Mouse (Mus musculus) left cerebral cortex, postnatal 10 days (tissue): ENCODE data around the gene Rab3a. TPM values are rescaled to one million over a fixed set of nuclear protein-coding genes. Genes with fewer than 3 reads are reported as not detected.
A peak's percentile ranks its signal among the peaks of the same experiment; 100 is the strongest.

ENCODE experiments used
- DNase-seq, 2 experiments: peaks; one replicate each; pipeline ENCODE4 v3.0.0; 2021 to 2022; ENCODE audit warnings: low spot score in 2 of 2, mixed read lengths in 1 of 2; ENCODE audit errors: extremely low spot score in 1 of 2
- intact Hi-C: fragments of 180-260 bp; cut with DNase I; formaldehyde crosslinking; loops from one replicate; pipeline ENCODE4 v1.15.1; 2025
- total RNA-seq, 2 experiments: library from RNA; stranded (reverse); gene quantifications; 2 replicates each; pipeline ENCODE4 v1.2.3; 2021

Rab3a gene
- total RNA-seq, 2 experiments from 2014 or later: 756 to 791 TPM

- peak in 1 of 2 experiments; percentile 36 for DNase-seq
- intact Hi-C loops: no loop called here
Observed at GRCm38 (mm10) chr8:70789046-70789445, 34.6 kb downstream of the Rab3a start.

GRCm38 (mm10) chr8:70790846-70791245 is 36.4 kb downstream of the Rab3a start:
- intact Hi-C loops: no loop called here
- DNase-seq: peak in 1 of 2 experiments; percentile 53

GRCm38 (mm10) chr8:70791294-70791701 is 36.8 kb downstream of the Rab3a start:
- intact Hi-C loops: no loop called here
- peak in 1 of 2 experiments; percentile 63 for DNase-seq

GRCm38 (mm10) chr8:70791975-70792691 is 37.7 kb downstream of the Rab3a start:
- peak; percentile 95 to 98 for DNase-seq
- intact Hi-C loops: no loop called here

GRCm38 (mm10) chr8:70792700-70793099 is 38.2 kb downstream of the Rab3a start:
- intact Hi-C loops: no loop called here
- DNase-seq: peak in 1 of 2 experiments; percentile 83

GRCm38 (mm10) chr8:70794215-70794614 is 39.7 kb downstream of the Rab3a start:
- DNase-seq: no peak
- intact Hi-C loops: no loop called here

- intact Hi-C loops: no loop called here
- DNase-seq: no peak
Observed at GRCm38 (mm10) chr8:70795370-70795769, 40.9 kb downstream of the Rab3a start.

GRCm38 (mm10) chr8:70796403-70797080 is 42.1 kb downstream of the Rab3a start:
- intact Hi-C loops: no loop called here
- no peak for DNase-seq

- DNase-seq: peak; percentile 90 to 93
- intact Hi-C loops: no loop called here
Observed at GRCm38 (mm10) chr8:70797081-70798070, 42.9 kb downstream of the Rab3a start.

GRCm38 (mm10) chr8:70798281-70798680 is 43.8 kb downstream of the Rab3a start:
- intact Hi-C loops: no loop called here
- no peak for DNase-seq

- peak in 1 of 2 experiments; percentile 73 for DNase-seq
- intact Hi-C loops: loop anchor here (5.0 kb wide), 1 partner anchor 37 kb away; the partner anchor contains the start of gene Arrdc2
Observed at GRCm38 (mm10) chr8:70800648-70801047, 46.2 kb downstream of the Rab3a start.

GRCm38 (mm10) chr8:70801156-70801555 is 46.7 kb downstream of the Rab3a start:
- intact Hi-C loops: loop anchor here (5.0 kb wide), 1 partner anchor 36 kb away; the partner anchor contains the start of gene Arrdc2
- DNase-seq: peak; percentile 61 to 72

GRCm38 (mm10) chr8:70801830-70802229 is 47.4 kb downstream of the Rab3a start:
- intact Hi-C loops: loop anchor here (5.0 kb wide), 1 partner anchor 35 kb away; the partner anchor contains the start of gene Arrdc2
- DNase-seq: no peak

GRCm38 (mm10) chr8:70802786-70803510 is 48.5 kb downstream of the Rab3a start:
- intact Hi-C loops: loop anchor here (5.0 kb wide), 1 partner anchor 34 kb away; the partner anchor contains the start of gene Arrdc2

GRCm38 (mm10) chr8:70803761-70804480 is 49.4 kb downstream of the Rab3a start:
- intact Hi-C loops: loop anchor here (5.0 kb wide), 1 partner anchor 33 kb away; the partner anchor contains the start of gene Arrdc2
- DNase-seq: peak in 1 of 2 experiments; percentile 81

More at GRCm38 (mm10) chr8:70802786-70803510, 48.5 kb downstream of the Rab3a start:
- no peak for DNase-seq

GRCm38 (mm10) chr8:70804481-70805206 is 50.2 kb downstream of the Rab3a start, which contains the start of gene Mast3:
TSS of gene Mast3 (minus strand) at chr8:70805054.
- DNase-seq: peak; percentile 66 to 93

More at GRCm38 (mm10) chr8:70804481-70805206, 50.2 kb downstream of the Rab3a start, which contains the start of gene Mast3:
- intact Hi-C loops: loop anchor here (5.0 kb wide), 1 partner anchor 33 kb away; the partner anchor contains the start of gene Arrdc2
